Mouse (Mus musculus): ENCODE measurements around the gene Slc5a4b. TPM values are rescaled to one million over a fixed set of nuclear protein-coding genes. Genes with fewer than 3 reads are reported as not detected.
"Not testable (repeated sequence)": the region's sequence is repeated elsewhere in the genome, so short reads cannot be mapped to it uniquely, and the experiment has no call there.

Gene Slc5a4b
- not detected in 2 replicates for total RNA-seq (2014; fragmentation: Nextera tagmentation)
- not detected in 2 replicates for total RNA-seq (2017)

DNA sequence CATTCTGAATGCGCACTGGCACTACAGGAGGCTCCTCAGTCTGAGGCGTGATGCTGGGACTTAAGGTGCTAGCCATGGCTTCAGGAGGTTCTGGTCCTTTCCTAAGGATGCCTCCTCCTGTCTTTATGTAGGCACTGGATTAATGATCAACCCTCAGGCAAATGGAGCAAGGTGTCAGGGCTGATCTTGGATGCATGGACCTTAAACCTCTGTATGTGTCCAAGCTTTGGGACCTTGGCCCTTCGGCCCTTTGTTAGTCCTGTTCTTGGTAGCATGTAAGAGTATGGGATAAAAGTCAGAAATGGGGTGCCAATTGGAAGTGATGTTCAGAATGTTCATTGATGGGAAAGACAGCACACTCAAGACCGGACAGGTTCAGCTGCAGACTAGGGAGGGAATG, at the start of gene Slc5a4b:
Slc5a4b (minus strand) TSS at position 101 of the 400 bp plus-strand sequence.
- no peak for ATAC-seq (replicated peaks; ENCODE audit: low FRiP score, low TSS enrichment, poor library complexity, severe bottlenecking)

DNA sequence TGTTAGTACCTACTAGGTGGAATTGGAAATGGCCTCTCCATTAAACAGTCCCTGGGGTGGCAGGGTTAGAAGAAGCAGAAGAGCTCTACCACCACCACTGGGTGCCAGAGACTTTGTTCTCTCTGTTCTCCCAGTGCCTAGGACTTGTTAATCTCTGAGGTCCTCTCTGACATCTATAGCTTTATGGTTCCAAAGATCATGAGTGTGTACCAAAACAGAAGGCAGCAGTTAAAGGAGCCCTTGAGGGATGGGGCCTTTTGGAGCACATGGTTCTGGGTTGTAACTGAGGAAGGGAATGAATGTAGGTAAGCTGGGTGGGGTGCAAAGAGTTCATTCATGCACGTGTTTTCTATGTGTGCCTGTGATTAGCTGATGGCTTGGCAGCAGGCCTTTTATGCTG, 47.2 kb upstream of the Slc5a4b start:
- ATAC-seq (replicated peaks; ENCODE audit: low FRiP score, low TSS enrichment, poor library complexity, severe bottlenecking), result no peak

DNA sequence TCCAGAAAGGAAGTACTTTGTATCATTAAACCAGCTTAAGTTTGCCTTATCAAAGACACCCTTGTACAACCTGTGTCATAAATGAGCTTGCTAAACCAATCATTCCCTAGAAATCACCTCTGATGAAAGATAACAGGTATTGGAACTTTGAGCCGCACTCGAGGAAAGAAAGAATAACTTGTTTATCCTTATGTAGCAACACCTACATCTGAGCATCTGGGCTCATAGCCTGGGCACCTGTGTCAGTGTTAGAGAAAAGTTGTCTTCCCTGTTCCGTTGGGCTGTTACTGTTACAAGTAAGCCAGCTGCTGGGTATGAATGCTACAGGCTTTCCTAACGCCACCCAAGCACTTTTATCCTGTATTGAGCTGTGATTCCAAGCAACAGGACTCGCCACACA, 46.8 kb upstream of the Slc5a4b start:
- no peak for ATAC-seq (replicated peaks; ENCODE audit: low FRiP score, low TSS enrichment, poor library complexity, severe bottlenecking)

DNA sequence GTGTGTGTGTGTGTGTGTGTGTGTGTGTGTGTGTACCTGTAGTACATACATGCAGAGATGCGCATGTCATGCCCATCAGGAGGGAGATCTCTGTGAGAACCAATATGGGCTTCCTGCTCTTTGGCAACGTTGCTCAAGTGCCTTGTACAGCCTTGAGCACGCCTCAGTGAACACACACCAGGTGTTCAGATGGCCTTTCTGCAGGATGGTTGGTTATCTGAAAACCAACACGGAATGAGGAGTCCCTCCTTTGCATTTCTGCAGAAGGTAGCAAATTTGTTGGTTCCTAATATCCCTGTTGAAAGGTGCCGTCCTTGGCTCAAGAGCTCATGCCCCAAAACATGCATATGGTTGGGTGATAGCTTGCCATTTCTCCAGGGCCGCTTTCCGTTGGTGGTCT, 45.1 kb upstream of the Slc5a4b start:
- ATAC-seq (replicated peaks; ENCODE audit: low FRiP score, low TSS enrichment, poor library complexity, severe bottlenecking), result no peak

DNA sequence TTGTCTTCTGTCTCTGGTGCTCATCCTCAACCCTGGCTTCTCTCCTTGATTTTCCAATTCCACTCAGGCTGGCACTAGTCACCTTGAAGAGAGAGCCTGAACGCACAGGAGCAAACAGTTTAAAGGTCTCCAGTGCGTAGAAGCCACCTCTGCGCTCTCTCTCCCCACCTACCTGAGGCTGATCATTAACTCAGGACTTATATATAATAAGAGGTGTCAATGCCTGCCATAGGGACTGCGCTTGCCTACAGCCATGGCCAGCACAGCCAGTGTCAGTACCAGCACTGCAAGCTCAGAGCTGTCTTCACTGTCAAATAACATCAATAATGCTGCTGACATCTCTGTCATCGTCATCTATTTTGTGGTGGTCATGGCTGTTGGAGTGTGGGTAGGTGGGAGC, 36.5 kb upstream of the Slc5a4b start, which contains the start of gene Slc5a4a:
Slc5a4a (plus strand) TSS at position 174 of the 400 bp plus-strand sequence.
- no peak for ATAC-seq (replicated peaks; ENCODE audit: low FRiP score, low TSS enrichment, poor library complexity, severe bottlenecking)

DNA sequence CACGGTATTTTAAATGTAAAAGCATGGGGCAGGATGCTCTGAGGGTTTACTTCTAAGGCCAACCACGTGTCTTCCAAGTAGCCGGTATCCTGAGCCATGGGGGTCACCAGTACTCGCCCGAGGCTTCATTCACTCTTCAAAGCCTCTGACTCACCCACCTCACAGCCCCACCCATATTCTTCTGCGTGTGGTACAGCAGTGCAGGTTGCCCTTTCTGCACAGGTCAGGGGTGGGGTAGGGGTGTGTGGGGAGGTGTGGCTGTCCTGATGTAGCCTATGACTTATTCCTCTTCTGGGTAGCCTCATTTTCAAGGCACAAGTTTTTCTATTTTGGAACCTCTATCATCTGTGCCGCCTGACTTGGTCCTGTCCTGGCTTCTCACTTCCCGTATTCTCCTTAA, 36.1 kb upstream of the Slc5a4b start:
- ATAC-seq (replicated peaks; ENCODE audit: low FRiP score, low TSS enrichment, poor library complexity, severe bottlenecking), result no peak

DNA sequence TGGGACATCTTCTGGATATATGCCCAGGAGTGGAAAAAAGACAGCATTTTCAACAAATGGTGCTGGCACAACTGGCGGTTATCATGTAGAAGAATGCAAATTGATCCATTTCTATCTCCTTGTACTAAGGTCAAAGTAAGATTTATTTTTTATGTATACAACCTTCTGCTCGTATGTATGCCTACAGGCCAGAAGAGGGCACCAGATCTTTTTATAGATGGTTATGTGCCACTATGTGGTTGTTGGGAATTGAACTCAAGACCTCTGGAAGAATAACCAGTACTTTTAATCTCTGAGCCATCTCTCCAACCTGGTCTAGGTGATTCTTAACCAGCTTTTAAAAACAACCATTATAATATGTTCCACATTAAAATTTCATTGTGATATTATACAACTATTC, 25.6 kb upstream of the Slc5a4b start:
- no peak for ATAC-seq (replicated peaks; ENCODE audit: low FRiP score, low TSS enrichment, poor library complexity, severe bottlenecking)

DNA sequence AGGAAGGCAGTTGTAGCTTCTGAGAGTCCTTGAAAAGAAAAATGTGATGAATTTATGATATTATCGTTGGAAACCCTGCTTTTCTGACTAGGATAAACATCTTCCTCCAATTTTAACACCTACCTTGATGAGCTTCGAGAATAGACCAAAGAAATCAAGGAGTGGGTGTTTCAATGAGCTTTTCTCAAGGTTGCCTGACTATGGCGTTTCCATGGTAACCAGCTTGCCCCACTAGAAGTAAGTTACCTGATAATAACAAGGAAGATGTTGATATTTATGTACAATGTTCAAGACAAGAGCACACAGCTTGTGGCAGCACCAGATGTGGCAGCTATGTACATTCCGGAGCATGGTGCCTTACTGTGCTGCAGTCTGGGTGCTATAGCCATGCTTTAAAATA, 21.7 kb upstream of the Slc5a4b start:
- ATAC-seq (replicated peaks; ENCODE audit: low FRiP score, low TSS enrichment, poor library complexity, severe bottlenecking), result no peak

DNA sequence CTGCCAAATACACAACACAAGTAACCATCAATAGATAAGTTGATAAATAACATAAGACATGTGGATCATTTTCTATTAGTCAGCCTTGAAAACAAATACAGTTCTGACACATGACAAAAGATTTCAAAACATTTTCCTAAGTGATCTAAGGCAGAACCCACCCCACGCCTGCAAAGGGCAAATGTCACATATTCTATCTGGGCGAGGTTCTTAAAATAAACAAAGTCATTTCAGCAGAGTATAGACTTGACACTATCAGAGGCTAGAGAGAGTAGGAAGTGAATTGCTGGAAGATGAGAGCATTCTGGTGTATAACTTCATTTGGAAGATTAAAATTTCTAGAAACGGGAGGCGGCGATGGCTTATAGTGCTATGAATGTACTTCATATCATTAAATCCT, 10.7 kb upstream of the Slc5a4b start:
- ATAC-seq (replicated peaks; ENCODE audit: low FRiP score, low TSS enrichment, poor library complexity, severe bottlenecking), result no peak

DNA sequence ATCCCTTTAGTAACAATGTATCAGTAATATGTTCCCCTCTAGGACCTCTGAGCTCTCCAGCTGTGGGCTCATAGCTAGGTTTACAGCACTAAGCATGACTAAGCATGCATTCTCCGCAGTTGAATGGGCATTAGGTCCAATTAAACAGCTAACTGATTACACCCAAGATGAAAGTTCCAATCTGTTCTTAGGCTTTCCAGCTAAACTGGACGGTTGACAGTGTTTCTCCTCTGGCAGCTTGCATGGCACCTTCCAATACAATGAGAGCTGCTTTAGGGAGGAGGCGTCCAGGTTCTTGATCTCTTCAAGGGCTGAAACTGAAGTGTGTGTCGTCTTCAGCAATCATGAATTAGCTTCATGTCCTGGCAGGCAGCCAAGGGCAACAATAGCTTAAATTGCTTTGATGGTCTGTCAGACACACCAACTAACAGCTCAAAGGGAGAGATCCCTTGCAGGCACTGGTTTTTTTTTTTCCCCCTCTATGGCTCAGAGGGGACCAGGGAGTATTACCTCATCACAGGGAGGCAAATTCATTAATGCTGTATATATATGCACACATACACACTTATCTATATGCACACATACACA, 9.5 kb upstream of the Slc5a4b start:
- ATAC-seq (replicated peaks; ENCODE audit: low FRiP score, low TSS enrichment, poor library complexity, severe bottlenecking), result no peak

DNA sequence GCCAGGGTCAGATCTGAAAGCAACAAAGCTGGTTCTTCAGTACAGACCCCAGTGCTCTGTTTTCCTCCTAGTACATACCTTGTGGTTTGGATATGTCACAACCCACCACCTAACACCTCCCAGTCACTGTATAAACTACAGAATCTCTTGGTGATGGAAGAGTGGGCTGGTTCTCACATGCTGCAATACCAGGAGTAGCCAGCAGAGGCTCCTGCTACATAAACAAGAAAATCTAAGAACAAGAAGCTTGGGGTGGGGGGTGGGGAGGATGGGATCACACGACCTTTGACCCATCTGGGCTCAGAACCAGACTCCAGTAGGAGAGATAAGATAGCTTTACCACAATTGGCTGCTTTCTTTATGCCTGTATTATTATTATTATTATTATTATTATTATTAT, 8.0 kb upstream of the Slc5a4b start:
- no peak for ATAC-seq (replicated peaks; ENCODE audit: low FRiP score, low TSS enrichment, poor library complexity, severe bottlenecking)

DNA sequence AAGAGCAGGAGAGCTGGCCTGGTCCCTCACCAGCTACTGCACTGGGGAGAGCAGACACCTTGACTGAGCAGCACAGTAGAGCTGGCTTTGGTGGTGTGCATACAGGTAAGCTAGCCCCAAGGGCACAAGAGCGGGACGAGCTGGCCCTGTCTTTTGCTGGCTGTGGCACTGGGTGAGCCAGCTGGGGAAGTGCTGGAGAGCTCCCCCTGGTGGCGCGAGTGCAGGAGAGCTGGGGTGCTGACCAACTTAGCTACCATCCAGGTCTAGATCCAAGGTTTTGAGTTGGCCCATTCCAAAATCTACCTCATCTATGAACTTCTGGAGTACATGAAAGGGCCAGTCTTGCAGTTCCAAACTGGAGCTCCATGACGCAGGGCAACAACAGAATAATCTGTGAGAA, 7.2 kb upstream of the Slc5a4b start:
- peak; percentile 94 for ATAC-seq (replicated peaks; ENCODE audit: low FRiP score, low TSS enrichment, poor library complexity, severe bottlenecking)

DNA sequence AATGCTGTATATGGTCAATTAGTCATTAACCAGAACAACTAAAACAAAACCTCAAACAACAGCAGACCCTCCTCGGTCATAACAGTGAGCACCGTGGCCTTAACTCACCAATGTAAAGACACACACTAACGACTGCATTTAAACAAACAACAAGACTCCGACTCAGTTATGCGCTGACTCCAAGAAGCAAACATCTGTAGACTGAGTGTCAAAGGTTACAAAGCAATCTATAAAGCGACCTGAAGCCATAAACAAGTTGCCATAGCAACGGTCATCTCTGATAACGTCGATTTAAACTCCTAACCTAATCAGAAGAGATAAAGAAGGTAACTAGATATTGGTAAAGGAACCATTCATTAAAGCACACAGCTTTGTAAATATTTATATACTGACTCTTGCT, 13.4 kb downstream of the Slc5a4b start:
- ATAC-seq (replicated peaks; ENCODE audit: low FRiP score, low TSS enrichment, poor library complexity, severe bottlenecking), result no peak

DNA sequence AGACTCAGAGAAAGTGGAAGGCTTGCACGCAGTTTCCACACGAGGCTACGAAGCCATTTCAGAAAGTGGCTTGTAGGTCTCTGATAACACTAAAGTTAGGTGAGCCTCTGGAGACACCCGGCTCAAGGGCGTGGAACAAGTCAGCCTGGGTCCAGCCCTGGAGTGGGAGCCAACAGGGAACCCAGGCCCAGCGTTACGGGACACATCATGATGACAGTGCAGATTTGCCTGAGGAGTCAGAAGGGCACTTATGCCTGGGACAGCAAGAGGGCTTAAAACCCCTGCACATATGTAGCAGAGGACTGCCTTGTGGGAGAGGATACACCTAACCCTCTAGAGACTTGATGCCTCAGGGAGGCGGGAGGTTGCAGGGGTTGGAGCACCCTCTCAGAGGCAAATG, 14.2 kb downstream of the Slc5a4b start:
- no peak for ATAC-seq (replicated peaks; ENCODE audit: low FRiP score, low TSS enrichment, poor library complexity, severe bottlenecking)

DNA sequence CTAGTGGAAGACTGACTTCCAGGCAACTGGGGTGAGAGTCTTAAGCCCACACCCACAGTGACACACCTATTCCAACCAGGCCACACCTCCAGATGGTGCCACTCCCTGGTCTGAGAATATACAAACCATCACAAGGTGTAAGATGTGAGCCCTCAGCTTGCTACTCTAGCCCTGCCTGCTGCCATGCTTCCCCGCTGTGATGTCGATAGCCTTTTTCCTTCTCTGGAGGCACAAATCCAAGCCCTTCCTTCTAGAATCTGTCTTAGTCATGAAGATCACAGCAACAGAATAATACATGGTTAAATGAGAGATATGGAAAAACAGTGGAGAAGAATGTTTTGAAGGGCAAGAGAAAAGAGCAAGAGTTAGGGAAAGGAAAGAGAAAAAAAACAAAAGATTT, 33.8 kb downstream of the Slc5a4b start:
- not testable (repeated sequence) for ATAC-seq (replicated peaks; ENCODE audit: low FRiP score, low TSS enrichment, poor library complexity, severe bottlenecking)

DNA sequence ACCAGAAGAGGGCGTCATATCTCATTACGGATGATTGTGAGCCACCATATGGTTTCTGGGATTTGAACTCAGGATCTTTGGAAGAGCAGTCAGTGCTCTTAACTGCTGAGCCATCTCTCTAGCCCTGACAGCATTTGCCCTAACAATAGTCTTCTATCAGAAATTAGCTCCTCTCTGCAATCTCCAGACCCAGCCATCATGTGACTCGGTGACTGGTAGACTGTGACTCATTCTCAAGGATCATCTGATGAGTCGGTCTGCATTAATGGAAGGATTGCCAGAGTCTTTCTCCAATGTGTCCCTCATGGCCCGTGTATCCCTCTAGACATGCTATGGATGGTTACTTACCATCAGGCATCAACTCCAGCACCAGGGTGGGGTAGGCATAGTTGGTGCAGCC, 38.7 kb downstream of the Slc5a4b start:
- not testable (repeated sequence) for ATAC-seq (replicated peaks; ENCODE audit: low FRiP score, low TSS enrichment, poor library complexity, severe bottlenecking)

DNA sequence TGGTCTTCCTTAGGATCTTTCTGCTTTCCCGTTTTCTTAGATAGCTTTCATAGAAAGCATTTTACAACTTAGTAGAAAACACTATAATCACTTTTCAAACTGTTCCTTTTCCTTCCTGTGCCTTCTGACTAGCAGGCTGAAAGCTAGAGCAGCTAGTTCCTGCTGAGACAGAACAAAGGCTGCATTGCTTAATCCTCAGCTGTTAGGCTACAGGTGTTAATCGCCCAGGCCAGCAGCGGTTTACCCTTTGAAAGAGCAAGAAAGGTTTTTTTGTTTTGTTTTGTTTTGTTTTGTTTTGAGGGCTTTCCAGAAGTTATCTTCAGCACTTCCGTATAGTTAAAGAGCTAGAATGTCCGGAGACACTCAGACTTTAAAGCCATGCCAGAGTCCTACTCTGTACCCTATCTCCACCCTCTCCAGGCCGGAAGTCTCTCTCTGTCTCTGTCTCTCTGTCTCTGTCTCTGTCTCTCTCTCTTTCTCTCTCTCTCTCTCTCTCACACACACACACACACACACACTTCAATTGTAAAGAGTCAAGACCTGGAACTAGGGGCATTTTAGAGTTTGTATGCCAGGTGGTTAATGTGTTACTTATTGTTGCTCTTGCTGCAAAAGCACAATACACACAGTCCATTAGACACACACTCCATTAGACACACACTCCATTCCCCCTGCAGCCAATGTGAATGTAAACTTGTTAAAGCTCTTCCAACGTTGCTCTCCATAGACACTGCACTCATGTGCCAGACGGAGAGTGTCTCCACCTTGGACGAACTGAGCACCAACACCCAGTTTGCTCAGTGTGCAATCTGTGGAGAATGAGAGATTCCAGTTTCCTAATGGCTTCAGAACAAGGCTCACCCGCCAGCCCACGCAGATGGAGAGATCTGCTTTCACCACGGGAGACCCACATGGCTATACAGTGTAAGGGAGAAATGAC, 42.8 kb downstream of the Slc5a4b start:
- no peak for ATAC-seq (replicated peaks; ENCODE audit: low FRiP score, low TSS enrichment, poor library complexity, severe bottlenecking)

DNA sequence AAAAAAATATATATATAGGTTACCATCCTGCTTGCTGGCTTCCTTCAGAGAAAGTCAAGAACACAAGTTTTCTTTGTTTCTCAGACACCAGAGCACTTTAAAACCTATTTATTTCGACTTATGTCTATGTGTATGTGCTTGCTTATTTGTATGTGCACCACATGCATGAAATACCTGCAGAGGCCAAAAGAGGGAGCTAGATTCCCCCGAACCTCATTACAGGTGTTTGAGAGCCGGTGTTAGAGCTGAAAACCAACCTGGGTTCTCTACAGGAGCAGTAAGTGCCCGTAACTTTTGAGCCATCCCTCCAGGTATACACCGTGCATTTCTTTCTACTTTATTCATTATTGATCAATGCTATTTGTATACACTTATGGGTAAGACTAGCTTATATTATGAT, 48.3 kb downstream of the Slc5a4b start:
- ATAC-seq (replicated peaks; ENCODE audit: low FRiP score, low TSS enrichment, poor library complexity, severe bottlenecking), result no peak

DNA sequence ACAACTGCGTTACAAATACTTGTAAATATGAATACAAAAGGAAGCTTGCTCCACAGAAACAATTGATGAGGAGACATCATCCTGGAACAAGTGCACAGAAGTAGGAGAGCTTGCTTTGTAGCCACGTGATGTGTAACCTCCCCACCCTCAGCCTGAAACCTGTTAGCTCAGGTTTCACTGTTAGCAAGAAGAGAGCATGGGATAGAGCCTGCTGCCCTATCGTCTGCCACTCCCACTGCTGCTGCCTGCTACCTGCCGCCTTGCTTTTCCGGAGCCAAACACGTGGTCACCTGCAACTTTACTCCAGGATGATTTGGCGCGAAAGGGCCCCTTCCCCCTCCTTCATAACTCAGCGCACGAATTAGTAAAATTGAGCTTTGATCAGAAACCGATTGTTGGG, 58.9 kb downstream of the Slc5a4b start:
- ATAC-seq (replicated peaks; ENCODE audit: low FRiP score, low TSS enrichment, poor library complexity, severe bottlenecking), result no peak

DNA sequence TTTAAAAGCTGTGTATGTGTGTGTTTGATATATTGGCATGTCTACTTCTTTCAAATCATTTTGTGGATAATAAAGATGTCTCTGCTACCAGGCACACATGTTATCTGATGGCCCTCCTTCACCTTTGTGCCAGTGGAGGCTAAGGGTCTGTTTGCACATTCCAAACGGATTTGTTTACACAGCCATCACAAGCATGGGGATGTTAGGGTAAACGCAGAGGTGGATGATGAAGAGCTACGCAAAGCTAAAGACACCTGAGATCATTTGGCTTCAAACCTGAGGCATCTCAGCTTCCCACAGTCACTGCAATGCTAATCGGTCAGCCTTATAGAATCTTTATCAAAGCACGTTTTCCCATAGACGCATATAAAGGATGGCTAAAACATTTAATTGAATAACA, 61.8 kb downstream of the Slc5a4b start:
- ATAC-seq (replicated peaks; ENCODE audit: low FRiP score, low TSS enrichment, poor library complexity, severe bottlenecking), result no peak

All from megakaryocyte-erythroid progenitor cell, adult 5-6 weeks (primary cell).